Mouse (Mus musculus): ENCODE results near the gene Kncn. TPM values are rescaled to one million over a fixed set of nuclear protein-coding genes. Genes with fewer than 3 reads are reported as not detected.

The Kncn gene
- total RNA-seq (2021): not detected
- long read RNA-seq, experiment 1: 0 reads
- long read RNA-seq, experiment 2: 0 reads

DNA sequence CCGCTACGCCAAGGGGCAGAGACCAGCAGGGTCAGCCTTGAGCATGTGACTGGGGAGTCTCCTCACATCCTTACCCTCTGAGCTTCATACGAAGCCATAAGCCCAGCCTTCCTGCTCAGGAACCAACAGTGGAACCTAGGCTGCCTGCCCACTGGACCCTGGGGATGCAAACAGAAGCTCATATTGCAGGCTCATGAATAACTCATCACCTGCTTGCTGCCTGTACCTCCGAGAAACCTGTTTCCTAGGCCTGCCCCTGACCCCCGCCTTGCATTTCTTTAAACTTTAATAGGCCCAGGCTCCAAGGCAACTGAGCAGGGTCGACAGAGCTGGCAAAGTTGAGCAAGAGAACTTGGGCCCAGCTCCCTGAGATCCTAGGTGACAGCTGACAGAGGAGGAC, at the start of gene Kncn:
TSS of gene Kncn (plus strand) at position 379 of the 400 bp plus-strand sequence.
- no peak for DNase-seq

DNA sequence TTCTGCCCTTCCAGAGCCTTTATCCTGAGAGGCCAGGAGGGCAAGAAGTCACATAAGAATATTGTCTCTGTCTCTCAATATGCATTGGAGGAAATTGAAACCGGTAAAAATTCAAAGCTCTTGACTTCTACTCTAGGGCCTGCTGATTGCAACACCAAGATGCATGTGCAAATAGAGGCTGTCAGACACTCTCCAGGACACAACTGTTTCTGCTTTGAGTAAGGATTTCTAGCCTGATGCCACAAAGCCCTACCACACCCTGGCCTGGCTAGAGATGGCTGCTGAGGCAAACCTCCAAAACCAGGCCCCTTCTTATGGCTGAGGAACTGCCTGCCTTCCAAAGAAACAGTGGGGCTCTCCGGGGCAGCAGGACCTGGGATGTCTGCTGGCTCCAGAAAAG, 48.6 kb upstream of the Kncn start:
- DNase-seq: peak in 1 of 2 experiments; percentile 48

- no peak for DNase-seq
These were observed 46.0 kb upstream of the Kncn start for GRCm38 (mm10) chr4:115838196-115838595.

- peak; percentile 94 for DNase-seq
These were observed 45.2 kb upstream of the Kncn start, which contains the start of gene Mknk1 for GRCm38 (mm10) chr4:115838696-115839641. Gene Mknk1 (plus strand): TSS chr4:115839198.

GRCm38 (mm10) chr4:115839956-115840355, 44.2 kb upstream of the Kncn start:
- DNase-seq: no peak

DNA sequence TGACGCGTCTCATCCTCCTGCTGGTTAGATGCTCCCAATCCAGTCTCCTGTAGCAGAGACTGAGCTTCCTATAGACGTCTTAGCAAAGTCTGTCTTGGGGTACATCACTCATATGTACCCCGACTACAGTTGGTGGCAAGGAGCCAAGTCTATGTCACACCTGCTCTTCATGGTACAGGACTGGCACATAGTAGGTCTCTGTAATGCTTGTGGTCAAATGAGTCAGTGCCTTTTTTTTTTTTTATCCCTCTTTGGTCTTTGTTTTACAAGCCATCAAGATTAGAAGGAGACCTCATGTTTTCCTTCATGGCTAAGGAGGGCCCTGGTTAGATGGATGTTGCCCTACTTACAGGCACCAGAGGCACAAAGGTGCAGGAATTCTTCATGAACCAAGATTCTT, 43.4 kb upstream of the Kncn start:
- DNase-seq: no peak

DNA sequence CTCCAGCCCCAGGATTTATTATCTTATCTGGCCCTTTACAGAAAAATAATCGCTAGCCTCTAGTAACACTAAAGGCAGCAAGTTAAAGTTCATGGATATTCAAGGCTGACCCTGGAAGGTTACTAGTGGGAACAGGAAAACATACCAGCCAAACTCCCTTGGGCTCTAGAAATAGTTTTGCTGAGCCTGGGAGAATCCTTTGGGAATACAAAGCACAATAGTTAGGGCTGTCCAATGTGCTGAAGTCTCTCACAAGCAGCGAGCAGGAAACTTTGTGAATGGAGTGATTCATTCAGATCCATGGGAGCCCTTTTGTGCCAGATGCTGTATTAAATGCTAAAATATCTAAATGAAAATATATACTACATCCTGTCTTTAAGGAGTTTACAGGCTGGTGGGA, 37.5 kb upstream of the Kncn start:
- DNase-seq: peak in 1 of 2 experiments; percentile 56

- DNase-seq: peak in 1 of 2 experiments; percentile 66
These were observed 36.8 kb upstream of the Kncn start for GRCm38 (mm10) chr4:115847377-115847776.

DNA sequence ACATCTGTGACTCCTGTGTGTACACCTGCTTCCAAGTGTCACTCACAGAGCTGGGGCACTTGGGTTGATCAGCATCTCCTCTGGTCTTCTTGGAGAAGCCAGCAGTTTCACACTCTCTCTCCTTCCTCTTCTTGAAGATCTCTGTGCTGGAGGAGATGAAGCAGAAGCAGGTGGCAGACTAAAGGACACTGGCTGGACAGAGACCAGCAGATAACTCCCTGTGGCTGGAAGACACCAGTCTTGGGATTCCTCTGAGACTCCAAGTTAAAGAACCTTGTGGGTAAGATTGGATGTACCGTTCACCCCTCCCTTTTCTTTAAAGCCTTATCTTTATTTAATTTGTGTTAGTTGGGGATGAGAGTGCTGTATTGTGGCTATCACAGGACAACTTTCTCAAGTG, 36.1 kb upstream of the Kncn start:
- DNase-seq: no peak

DNA sequence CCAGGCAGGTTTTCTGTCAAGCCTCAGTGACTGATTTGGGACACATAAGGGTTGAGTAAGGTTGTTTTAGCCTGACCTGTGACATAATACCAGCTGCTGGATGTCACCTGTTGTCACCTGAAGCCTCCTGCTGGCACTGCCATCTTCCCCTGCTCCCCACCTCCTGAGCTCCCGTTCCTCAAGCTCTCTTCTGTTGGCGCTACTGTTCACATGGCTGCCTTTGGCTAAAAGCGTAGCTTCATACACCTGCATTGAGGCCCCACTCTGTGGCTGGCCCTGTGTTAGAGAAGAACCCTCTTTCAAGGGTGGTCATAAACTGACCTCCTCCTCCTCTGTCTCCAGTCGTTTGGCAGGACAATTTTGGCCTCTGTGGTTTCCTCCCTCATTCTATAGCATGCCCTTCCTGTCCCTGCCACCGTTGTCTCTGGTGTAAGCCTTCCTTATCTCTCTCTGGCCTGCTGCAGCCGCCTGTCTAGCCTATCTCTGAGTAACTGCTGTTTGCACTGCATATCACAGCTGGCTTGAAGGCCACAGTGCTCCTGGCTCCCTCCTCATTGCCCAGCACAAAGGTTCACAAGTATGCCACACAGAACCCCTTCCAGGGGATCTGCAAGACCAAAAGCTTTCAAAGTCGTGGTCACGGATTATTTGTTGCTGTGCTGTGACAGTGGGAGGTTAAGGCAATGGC, 35.1 kb upstream of the Kncn start:
- DNase-seq: no peak

- no peak for DNase-seq
These were observed 34.1 kb upstream of the Kncn start for GRCm38 (mm10) chr4:115850111-115850510.

DNA sequence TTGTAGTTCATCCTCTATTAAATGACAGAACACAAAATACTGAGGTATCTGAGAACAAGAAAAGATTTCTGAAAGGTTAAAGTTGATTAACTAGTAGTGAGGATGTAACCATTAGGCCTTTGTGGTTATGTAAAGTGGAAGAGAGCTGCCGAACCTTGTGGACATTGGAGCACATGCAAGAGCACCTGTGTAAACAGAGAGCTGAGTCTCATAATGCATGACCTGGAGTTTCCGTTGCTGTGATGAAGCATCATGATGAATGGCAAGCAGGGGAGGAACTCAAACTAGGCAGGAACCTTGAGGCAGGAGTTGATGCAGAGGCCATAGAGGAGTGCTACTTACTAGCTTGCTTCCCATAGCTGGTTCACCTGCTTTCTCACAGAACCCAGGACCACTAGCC, 33.6 kb upstream of the Kncn start:
- DNase-seq: no peak

DNA sequence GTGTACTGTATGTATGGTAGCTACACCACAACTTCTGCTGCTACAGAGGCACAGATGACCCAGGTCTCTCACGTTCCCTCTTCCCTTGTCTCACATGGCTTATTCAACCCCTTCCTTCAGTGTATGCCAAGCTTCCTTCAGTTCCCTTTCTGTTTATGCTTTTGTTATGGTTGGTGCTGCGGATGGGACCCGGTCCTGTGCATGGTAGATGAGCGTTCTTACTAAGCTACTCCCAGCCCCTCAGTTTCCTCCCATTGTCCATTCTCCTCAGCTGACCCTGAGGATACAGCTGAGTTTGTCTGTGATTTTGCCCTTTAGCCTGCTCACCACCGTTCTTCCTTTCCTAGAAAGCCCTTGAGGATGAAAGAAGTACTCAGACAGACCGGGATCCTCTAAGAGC, 32.6 kb upstream of the Kncn start:
- no peak for DNase-seq

DNA sequence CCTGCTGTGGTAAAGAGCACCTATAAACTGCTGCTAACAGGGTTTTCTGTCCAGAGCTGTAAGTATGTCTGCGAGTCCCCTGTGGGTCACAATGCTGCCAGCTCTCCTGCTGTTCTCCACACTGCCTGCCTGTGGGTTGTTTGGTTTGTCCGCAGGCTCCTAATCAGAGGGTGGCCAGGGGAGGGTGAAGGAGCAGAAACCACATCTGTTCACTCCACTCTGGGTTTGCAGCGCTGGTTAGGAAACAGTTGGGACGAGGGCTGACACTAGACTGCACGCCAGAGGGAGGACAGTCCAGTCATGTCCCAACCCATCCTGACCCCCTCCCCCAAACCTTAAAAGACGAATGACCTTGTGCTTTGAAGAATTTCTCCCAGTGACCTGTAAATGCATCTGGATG, 29.1 kb upstream of the Kncn start:
- no peak for DNase-seq

- DNase-seq: no peak
These were observed 28.6 kb upstream of the Kncn start for GRCm38 (mm10) chr4:115855609-115856008.

DNA sequence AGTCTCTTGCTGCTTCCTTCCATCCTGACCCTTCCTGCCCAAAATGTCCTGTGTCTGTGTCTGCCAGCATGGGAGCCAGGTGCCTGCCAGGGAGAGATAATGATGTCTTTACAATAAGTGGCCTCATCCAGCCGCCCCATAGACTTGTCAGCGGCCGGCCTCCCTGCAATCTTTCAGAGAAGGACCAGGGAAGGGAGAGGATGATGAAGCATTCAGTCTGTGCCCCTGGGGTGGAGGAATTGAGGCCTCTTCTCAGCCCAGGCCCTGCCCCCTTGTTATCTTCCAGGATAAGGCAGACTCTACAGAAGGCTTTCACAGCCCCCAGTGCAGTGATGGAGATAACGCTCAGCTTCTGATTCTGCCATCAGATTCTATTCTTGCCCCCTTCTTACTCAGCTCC, 27.9 kb upstream of the Kncn start:
- no peak for DNase-seq

- peak in 1 of 2 experiments; percentile 64 for DNase-seq
These were observed 26.8 kb upstream of the Kncn start for GRCm38 (mm10) chr4:115857293-115857883.

DNA sequence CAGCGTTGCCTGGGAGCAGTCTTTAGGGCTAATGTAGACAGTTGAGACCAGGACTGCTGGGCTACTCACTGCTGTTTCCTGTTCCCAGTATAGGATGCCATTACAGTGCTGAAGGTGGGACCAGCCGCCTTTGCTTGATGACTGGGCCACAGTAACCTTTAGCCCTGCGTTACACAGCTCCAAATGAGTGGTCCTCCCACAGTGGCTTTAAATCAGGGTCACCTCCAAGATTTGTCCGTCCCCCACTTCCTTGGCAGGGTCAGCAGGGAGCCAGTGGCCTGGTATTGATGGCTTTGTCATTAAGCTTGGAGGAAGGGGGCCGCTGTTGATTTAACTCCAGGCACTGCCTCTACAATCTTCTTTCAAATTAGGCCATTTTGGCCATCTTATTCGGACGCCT, 20.8 kb upstream of the Kncn start:
- DNase-seq: no peak

- no peak for DNase-seq
These were observed 20.3 kb upstream of the Kncn start for GRCm38 (mm10) chr4:115863880-115864279.

DNA sequence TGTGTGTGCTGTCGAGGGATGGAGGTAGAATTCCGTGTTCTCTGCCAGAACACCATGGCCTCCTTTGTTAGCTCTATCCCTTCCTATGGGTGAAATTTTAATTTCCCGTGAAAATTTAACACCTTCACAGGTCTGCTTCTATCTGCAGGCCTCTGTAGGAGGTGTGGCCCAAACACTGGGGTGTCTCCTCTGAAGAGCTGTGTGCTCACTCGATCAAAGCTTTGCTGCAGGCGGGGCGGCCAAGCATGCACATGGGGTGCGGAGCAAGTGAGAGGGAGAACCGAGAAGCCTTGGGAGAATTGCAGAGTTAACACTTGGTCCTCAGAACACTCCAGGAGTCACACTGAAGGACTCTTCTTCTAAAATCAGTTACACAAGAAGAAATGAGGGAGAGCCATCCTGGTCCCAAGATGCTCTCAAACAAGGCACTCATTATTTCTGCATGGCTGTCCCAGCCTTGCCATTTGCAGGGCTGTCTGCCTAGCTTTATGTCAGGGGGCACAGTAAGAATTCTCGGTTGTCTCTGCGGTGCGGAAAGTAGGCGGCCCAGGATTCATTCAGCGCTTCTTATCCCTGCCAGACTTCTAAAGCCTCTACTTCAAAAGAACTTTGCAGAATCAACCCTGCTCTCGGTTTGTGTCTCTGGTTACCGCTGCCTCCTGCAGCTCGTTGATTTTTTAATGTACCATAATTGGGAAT, 14.5 kb upstream of the Kncn start:
- no peak for DNase-seq

DNA sequence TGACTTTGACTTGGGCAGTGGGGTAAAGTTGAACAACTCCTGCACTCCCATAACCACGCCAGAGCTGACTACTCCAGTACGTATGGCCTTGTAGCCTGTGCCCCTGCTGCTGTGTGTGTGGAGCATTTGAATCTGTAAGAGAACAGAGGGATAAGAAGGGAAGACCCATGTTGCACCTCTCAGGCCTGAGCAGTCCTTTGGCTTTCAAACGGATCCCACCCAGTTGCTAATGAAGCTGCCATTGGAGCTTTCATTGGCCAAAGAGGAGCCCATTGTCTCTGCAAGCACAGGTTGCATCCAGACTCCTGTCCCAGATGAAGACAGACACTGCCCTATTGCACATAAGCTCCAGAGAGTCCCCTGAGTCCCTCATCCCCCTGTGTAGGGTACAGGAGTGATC, 11.0 kb upstream of the Kncn start:
- DNase-seq: no peak

GRCm38 (mm10) chr4:115878216-115878678, 6.0 kb upstream of the Kncn start:
- no peak for DNase-seq

All from heart, adult 18-20 months (tissue).